Mouse (Mus musculus) hindbrain, embryonic 11.5 days (tissue): ENCODE measurements at regions not wholly inside any gene's neighbourhood (a gene's known extent, or its start where the extent isn't known, plus 50 kb on each side); places are given as distances from the start of the nearest gene placed in this dataset.

ENCODE experiments used
- ATAC-seq: fragments of 200-750 bp; cut with Nextera tagmentation; 2 replicates; pipeline ENCODE4 v1.8.0; 2017; ENCODE audit warnings: mild to moderate bottlenecking, moderate TSS enrichment, moderate library complexity; ENCODE audit not compliant: low FRiP score
- DNase-seq: peaks from one replicate; pipeline ENCODE4 v3.0.0-alpha.2; 2015; ENCODE audit warnings: low spot score
- H3K27ac ChIP-seq: fragments of 300-500 bp; sonication (generic); 2 replicates; pipeline ENCODE4 v1.5.1; 2014; ENCODE audit warnings: mild to moderate bottlenecking, low read depth, low read length
- H3K27me3 ChIP-seq: fragments of 300-500 bp; sonication (generic); 2 replicates; pipeline ENCODE4 v1.6.1; 2014; ENCODE audit warnings: mild to moderate bottlenecking, low read length, moderate library complexity, mixed read lengths; ENCODE audit not compliant: control insufficient read depth, insufficient read depth
- H3K36me3 ChIP-seq: fragments of 300-500 bp; sonication (generic); 2 replicates; pipeline ENCODE4 v1.6.1; 2014; ENCODE audit warnings: mild to moderate bottlenecking, low read length, moderate library complexity, mixed read lengths; ENCODE audit not compliant: control insufficient read depth, insufficient read depth
- H3K4me1 ChIP-seq: fragments of 300-500 bp; sonication (generic); replicated peaks from 2 replicates; pipeline ENCODE4 v1.6.1; 2014; ENCODE audit warnings: low read length, mixed read lengths; ENCODE audit not compliant: control insufficient read depth, insufficient read depth
- H3K4me2 ChIP-seq: fragments of 300-500 bp; sonication (generic); replicated peaks from 2 replicates; pipeline ENCODE4 v1.6.1; 2014; ENCODE audit warnings: mild to moderate bottlenecking, low read depth, low read length
- H3K4me3 ChIP-seq: fragments of 300-500 bp; sonication (generic); 2 replicates; pipeline ENCODE4 v1.5.1; 2014; ENCODE audit warnings: low read depth, low read length
- H3K9ac ChIP-seq: fragments of 300-500 bp; sonication (generic); 2 replicates; pipeline ENCODE4 v1.6.1; 2014; ENCODE audit warnings: low read depth, low read length
- H3K9me3 ChIP-seq: fragments of 300-500 bp; sonication (generic); 2 replicates; pipeline ENCODE4 v1.6.1; 2016; ENCODE audit warnings: low read length; ENCODE audit not compliant: control insufficient read depth
- WGBS: fragments of 180-500 bp; shearing (Covaris S2); extraction: QIAGEN DNeasy Blood & Tissue Kit; methylation state at CpG from one replicate; pipeline ENCODE4 v1.1.7; 2014; 5-methylcytosine and 5-hydroxymethylcytosine counted together

- Histone ChIP-seq H3K4me1 (no peaks in the 10 kb centered on the region), H3K36me3 (no peaks in the 10 kb centered on the region), H3K27me3 (no peaks in the 10 kb centered on the region), H3K9me3 (no peaks in the 10 kb centered on the region), H3K27ac (no peak overlapping the region), H3K4me2 (no peak overlapping the region), H3K9ac (no peak overlapping the region), H3K4me3 (no peak overlapping the region)
- ATAC-seq, result no peak
- 84% methylated on average over 3 of the region's 3 CpGs for WGBS
- no peak for DNase-seq
These were observed 156.2 kb upstream of the Egflam start for GRCm38 (mm10) chr15:7554433-7554832.

GRCm38 (mm10) chr15:7563279-7563678 is 165.1 kb upstream of the Egflam start:
- ATAC-seq (no peak), DNase-seq (no peak)
- Histone ChIP-seq H3K4me3 (no peak overlapping the region), H3K9me3 (no peaks in the 10 kb centered on the region), H3K9ac (no peak overlapping the region), H3K36me3 (no peaks in the 10 kb centered on the region), H3K27ac (no peak overlapping the region), H3K4me1 (no peaks in the 10 kb centered on the region), H3K4me2 (no peak overlapping the region), H3K27me3 (no peaks in the 10 kb centered on the region)
- 98% methylated on average over 4 of the region's 4 CpGs for WGBS

- Histone ChIP-seq H3K4me3 (no peak overlapping the region), H3K27me3 (no peaks in the 10 kb centered on the region), H3K9ac (no peak overlapping the region), H3K4me2 (no peak overlapping the region), H3K4me1 (no peaks in the 10 kb centered on the region), H3K36me3 (no peaks in the 10 kb centered on the region), H3K27ac (no peak overlapping the region), H3K9me3 (no peaks in the 10 kb centered on the region)
- ATAC-seq (no peak), DNase-seq (no peak)
- WGBS, result 92% methylated on average over 9 of the region's 9 CpGs
These were observed 165.5 kb upstream of the Egflam start for GRCm38 (mm10) chr15:7563726-7564125.

- no peak overlapping the region for H3K27ac ChIP-seq
- no peak overlapping the region for H3K4me3 ChIP-seq
- no peaks in the 10 kb centered on the region for H3K9me3 ChIP-seq
- 95% methylated on average over 1 of the region's 1 CpGs for WGBS
- H3K4me2 ChIP-seq, result no peak overlapping the region
- H3K9ac ChIP-seq, result no peak overlapping the region
- H3K4me1 ChIP-seq, result no peaks in the 10 kb centered on the region
- ATAC-seq (no peak), DNase-seq (no peak)
- H3K27me3 ChIP-seq, result no peaks in the 10 kb centered on the region
- no peaks in the 10 kb centered on the region for H3K36me3 ChIP-seq
These were observed 174.0 kb upstream of the Egflam start for GRCm38 (mm10) chr15:7572221-7572620.

- H3K4me3 ChIP-seq, result no peak overlapping the region
- WGBS, result 93% methylated on average over 3 of the region's 3 CpGs
- H3K36me3 ChIP-seq, result no peaks in the 10 kb centered on the region
- no peak overlapping the region for H3K27ac ChIP-seq
- no peaks in the 10 kb centered on the region for H3K27me3 ChIP-seq
- no peaks in the 10 kb centered on the region for H3K9me3 ChIP-seq
- no peak overlapping the region for H3K9ac ChIP-seq
- no peak for DNase-seq
- ATAC-seq, result no peak
- H3K4me2 ChIP-seq, result no peak overlapping the region
- H3K4me1 ChIP-seq, result no peaks in the 10 kb centered on the region
These were observed 176.1 kb upstream of the Egflam start for GRCm38 (mm10) chr15:7574264-7574663.

- ATAC-seq (no peak), DNase-seq (no peak)
- Histone ChIP-seq H3K9me3 (no peaks in the 10 kb centered on the region), H3K27me3 (no peaks in the 10 kb centered on the region), H3K9ac (no peak overlapping the region), H3K36me3 (no peaks in the 10 kb centered on the region), H3K4me1 (no peaks in the 10 kb centered on the region), H3K4me2 (no peak overlapping the region), H3K4me3 (no peak overlapping the region), H3K27ac (no peak overlapping the region)
- 86% methylated on average over 2 of the region's 2 CpGs for WGBS
These were observed 176.6 kb upstream of the Egflam start for GRCm38 (mm10) chr15:7574811-7575210.

- Histone ChIP-seq H3K4me3 (no peak overlapping the region), H3K4me2 (no peak overlapping the region), H3K9ac (no peak overlapping the region), H3K4me1 (no peaks in the 10 kb centered on the region), H3K27ac (no peak overlapping the region), H3K36me3 (no peaks in the 10 kb centered on the region), H3K27me3 (no peaks in the 10 kb centered on the region), H3K9me3 (no peaks in the 10 kb centered on the region)
- ATAC-seq, result no peak
- 46% methylated on average over 3 of the region's 3 CpGs for WGBS
- no peak for DNase-seq
These were observed 180.2 kb upstream of the Egflam start for GRCm38 (mm10) chr15:7578439-7578838.

- no peak overlapping the region for H3K4me2 ChIP-seq
- no peak for ATAC-seq
- WGBS, result 81% methylated on average over 3 of the region's 3 CpGs
- H3K4me3 ChIP-seq, result no peak overlapping the region
- H3K9me3 ChIP-seq, result no peaks in the 10 kb centered on the region
- no peaks in the 10 kb centered on the region for H3K36me3 ChIP-seq
- no peak for DNase-seq
- no peak overlapping the region for H3K27ac ChIP-seq
- H3K27me3 ChIP-seq, result no peaks in the 10 kb centered on the region
- no peak overlapping the region for H3K9ac ChIP-seq
- no peaks in the 10 kb centered on the region for H3K4me1 ChIP-seq
These were observed 189.0 kb upstream of the Egflam start for GRCm38 (mm10) chr15:7587210-7587609.

GRCm38 (mm10) chr15:7591486-7591885 is 193.3 kb upstream of the Egflam start:
- Histone ChIP-seq H3K9ac (no peak overlapping the region), H3K4me1 (no peaks in the 10 kb centered on the region), H3K36me3 (no peaks in the 10 kb centered on the region), H3K9me3 (no peaks in the 10 kb centered on the region), H3K27ac (no peak overlapping the region), H3K4me2 (no peak overlapping the region), H3K27me3 (no peaks in the 10 kb centered on the region), H3K4me3 (no peak overlapping the region)
- no peak for DNase-seq
- ATAC-seq, result no peak
